Mouse (Mus musculus) kidney, adult 2 months (tissue): ENCODE data around the gene Jmjd6.

Source experiments
- CTCF ChIP-seq: fragments of 200-500 bp; conservative IDR thresholded peaks from 2 replicates; pipeline ENCODE4 v1.5.1; 2011; ENCODE audit warnings: low read depth, mild to moderate bottlenecking, control low read depth, low read length, moderate library complexity, mixed read lengths; ENCODE audit not compliant: insufficient read depth, insufficient read length
- POLR2A ChIP-seq: fragments of 200-500 bp; IDR thresholded peaks from one replicate; pipeline ENCODE4 v1.6.1; 2011; ENCODE audit warnings: low read depth, low read length, control low read depth

GRCm38 (mm10) chr11:116869641-116870040 is 26.4 kb upstream of the Jmjd6 start:
- TF ChIP-seq POLR2A: no peak
- TF ChIP-seq CTCF: no peak
